Mouse (Mus musculus): ENCODE measurements around the gene Scgb1c1. TPM values are rescaled to one million over a fixed set of nuclear protein-coding genes. Genes with fewer than 3 reads are reported as not detected.

Gene Scgb1c1
- not detected in 2 replicates for polyA plus RNA-seq (2012; rRNA removed)

GRCm38 (mm10) chr7:140844905-140845665, at the start of gene Scgb1c1:
Gene Scgb1c1, plus strand, starts transcription at chr7:140845547.

GRCm38 (mm10) chr7:140821653-140822329, 23.6 kb upstream of the Scgb1c1 start, which contains the start of gene Zfp941:
Gene Zfp941, minus strand, starts transcription at chr7:140822178.

DNA sequence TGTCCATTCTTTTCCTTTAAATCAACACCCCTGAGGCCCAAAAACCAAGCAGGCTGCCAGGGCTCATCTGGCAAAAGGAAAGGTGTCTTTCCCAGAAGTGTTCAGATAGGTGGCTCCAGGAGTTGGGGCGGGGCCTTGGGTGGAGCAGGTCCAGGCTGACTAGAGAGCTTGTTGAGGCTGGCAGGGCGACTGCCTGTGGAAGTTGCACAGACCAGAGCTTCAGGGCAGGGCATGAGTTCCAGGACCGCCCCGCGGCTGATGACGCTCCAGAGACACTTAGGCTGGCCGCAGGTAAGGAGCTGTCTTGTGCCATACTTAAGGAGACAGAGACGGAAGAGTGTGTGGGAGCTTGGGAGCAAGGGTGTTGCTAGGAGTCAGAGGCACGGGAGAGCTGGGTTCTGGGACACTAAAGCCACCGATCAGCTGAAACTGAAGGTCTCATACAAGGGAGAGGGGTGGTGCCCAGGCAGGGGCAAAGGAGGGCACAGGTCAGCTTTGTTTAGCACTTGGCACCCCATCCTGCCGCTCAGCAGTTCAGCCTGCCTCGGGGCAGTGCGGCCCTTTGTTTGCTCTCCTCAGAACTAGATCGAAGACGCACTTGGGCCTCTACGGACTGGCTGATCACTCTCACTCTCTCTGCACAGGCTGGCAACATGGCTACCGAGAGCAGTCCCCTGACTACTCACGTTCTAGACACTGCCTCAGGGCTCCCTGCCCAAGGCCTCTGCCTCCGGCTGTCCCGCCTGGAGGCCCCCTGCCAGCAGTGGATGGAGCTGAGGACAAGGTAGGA, 10.2 kb upstream of the Scgb1c1 start, which contains the start of gene Urah:
TSS of gene Urah (plus strand) at position 51 of the 790 bp plus-strand sequence.

DNA sequence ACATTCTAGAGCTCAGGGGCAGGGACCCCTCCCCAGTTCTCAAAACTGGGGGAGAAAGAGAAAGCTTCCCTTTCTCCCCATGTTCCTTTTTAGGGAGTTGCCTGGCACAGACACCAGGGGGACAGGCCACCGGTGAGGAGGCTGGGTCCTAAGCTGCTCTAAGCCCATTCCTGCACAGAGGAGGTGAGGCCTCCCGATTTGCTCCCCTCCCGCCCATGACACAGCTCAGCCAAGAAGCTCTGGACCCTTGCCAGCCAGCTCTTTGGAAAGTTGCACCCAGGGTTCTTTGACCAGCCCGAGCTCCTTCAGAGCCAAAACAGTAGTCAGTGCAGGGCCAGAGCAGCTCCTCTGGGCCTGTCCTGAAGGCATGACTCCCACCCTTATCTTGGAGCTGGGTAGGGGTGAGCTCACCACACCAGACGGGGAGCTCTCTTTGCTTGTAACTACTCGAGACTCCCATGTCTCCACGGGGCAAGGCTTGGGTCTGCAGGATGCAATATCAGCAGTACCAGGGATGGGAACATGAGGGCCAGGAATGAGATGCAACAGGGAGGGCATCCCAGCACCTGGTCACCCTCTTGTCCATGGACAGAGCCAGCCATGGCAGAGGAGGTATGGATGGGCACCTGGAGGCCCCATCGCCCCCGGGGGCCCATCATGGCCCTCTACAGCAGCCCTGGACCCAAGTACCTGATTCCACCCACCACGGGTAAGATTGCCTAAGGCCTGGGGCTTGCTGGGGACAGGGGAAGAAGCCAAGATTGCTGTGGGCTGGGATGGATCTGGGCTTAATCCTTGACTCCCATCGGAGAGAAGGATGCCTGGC, 2.6 kb downstream of the Scgb1c1 start, which contains the start of gene Odf3:
TSS of gene Odf3 (plus strand) at position 51 of the 826 bp plus-strand sequence.

GRCm38 (mm10) chr7:140855860-140856784, 10.8 kb downstream of the Scgb1c1 start, which contains the start of gene Gm45785:
Gene Gm45785, minus strand, starts transcription at chr7:140856331.

DNA sequence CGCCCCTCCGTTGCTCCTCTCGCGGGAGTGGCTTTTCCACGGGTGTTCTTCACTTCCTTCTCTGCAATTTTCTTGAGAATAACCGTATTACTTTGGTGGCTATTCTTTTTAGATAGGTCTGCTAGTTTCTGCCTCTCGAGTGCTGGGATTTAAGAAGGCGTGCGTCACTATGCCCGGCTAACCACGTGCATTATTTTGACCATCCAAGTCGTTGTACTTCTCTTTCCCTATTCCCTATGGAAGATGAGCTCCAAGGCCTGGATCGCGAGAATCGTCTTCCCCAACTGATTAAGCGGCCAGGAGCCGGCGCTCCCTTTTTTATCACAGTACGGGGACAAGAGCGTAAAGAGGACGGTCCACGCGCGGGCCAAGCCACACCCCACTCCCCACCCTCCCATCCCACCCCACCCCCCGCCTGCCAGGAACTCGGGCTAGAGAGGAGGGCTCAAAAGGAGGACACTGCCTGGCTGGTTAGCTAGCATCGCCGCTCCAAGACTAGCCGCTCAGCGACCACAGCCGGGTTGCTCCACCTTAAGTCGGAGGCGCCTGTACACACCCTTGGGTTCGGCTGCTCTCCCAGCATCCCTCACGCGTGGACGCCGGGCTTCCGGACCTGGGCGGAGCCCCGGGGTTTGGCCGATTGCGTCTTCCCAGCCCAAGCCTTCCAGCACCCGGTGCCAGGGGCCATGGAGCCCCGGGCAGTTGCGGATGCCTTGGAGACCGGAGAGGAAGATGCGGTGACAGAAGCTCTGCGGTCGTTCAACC, 11.6 kb downstream of the Scgb1c1 start, which contains the start of gene Ric8a:
TSS of gene Ric8a (plus strand) at position 173 of the 765 bp plus-strand sequence.

DNA sequence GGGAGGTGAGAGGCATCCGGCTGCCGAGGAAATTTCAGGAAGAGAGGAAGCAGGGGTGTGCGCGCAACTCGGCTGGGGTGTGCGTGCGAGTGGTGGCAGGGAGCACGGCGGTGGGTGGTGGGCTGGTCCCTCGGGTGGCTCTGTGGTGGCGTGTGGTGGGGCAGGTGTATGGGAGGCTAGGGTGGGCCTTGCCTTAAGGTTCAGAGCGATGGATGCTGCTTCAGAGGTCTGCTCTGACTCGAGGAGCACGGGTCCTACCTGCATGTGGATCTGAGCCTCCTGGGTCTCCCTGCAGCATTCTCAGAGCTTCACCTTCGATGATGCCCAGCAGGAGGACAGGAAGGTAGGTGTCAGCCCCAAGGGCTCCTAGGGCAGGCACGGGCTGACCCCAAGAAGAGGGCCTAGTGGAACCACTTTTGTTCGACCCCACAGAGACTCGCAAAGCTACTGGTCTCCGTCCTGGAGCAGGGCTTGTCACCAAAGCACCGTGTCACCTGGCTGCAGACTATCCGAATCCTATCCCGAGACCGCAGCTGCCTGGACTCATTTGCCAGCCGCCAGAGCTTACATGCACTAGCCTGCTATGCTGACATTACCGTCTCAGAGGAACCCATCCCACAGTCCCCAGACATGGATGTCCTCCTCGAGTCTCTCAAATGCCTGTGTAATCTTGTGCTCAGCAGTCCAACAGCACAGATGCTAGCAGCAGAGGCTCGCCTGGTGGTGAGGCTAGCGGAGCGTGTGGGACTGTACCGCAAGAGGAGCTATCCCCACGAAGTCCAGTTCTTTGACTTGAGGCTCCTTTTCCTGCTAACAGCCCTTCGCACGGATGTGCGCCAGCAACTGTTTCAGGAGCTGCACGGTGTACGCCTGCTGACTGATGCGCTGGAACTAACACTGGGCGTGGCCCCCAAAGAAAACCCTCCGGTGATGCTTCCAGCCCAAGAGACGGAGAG, 12.5 kb downstream of the Scgb1c1 start, which contains the start of gene Bet1l:
TSS of gene Bet1l (minus strand) at position 28 of the 956 bp plus-strand sequence.

GRCm38 (mm10) chr7:140881696-140882468, 36.5 kb downstream of the Scgb1c1 start, which contains the start of the genes Psmd13 and Sirt3:
Gene Psmd13, plus strand, starts transcription at chr7:140881968.
Gene Sirt3, minus strand, starts transcription at chr7:140882309.

Other genes starting within 250 kb of the Scgb1c1 start
- gene Olfr46, start 244.3 kb upstream of the Scgb1c1 start, polyA plus RNA-seq (2012; rRNA removed): not detected in 2 replicates
- not detected in 2 replicates for gene Olfr61, start 216.6 kb upstream of the Scgb1c1 start, polyA plus RNA-seq (2012; rRNA removed)
- not detected in 2 replicates for gene Olfr53, start 199.1 kb upstream of the Scgb1c1 start, polyA plus RNA-seq (2012; rRNA removed)
- gene Olfr539, start 185.6 kb upstream of the Scgb1c1 start, polyA plus RNA-seq (2012; rRNA removed): 0.01 and 0.04 TPM in 2 replicates
- not detected in 2 replicates for gene Olfr45, start 163.6 kb upstream of the Scgb1c1 start, polyA plus RNA-seq (2012; rRNA removed)
- not detected in 2 replicates for gene Olfr541, start 148.3 kb upstream of the Scgb1c1 start, polyA plus RNA-seq (2012; rRNA removed)
- not detected in 2 replicates for gene Cyp2e1, start 81.8 kb upstream of the Scgb1c1 start, polyA plus RNA-seq (2012; rRNA removed)
- 0.21 and 0.36 TPM in 2 replicates for gene Syce1, start 57.7 kb upstream of the Scgb1c1 start, polyA plus RNA-seq (2012; rRNA removed)
- 9.1 and 11.1 TPM in 2 replicates for gene Zfp941, start 23.4 kb upstream of the Scgb1c1 start, polyA plus RNA-seq (2012; rRNA removed)
- 0.07 and 0.84 TPM in 2 replicates for gene Urah, start 10.5 kb upstream of the Scgb1c1 start, polyA plus RNA-seq (2012; rRNA removed)
- 0.05 TPM in 2 replicates for gene Odf3, start 2.3 kb downstream of the Scgb1c1 start, polyA plus RNA-seq (2012; rRNA removed)
- gene Gm45785, start 10.8 kb downstream of the Scgb1c1 start, polyA plus RNA-seq (2012; rRNA removed): 0.13 and 0.15 TPM in 2 replicates
- 88.7 and 90.0 TPM in 2 replicates for gene Ric8a, start 11.4 kb downstream of the Scgb1c1 start, polyA plus RNA-seq (2012; rRNA removed)
- gene Bet1l, start 12.0 kb downstream of the Scgb1c1 start, polyA plus RNA-seq (2012; rRNA removed): 29.4 and 35.4 TPM in 2 replicates
- 150 and 161 TPM in 2 replicates for gene Psmd13, start 36.4 kb downstream of the Scgb1c1 start, polyA plus RNA-seq (2012; rRNA removed)
- gene Sirt3, start 36.8 kb downstream of the Scgb1c1 start, polyA plus RNA-seq (2012; rRNA removed): 38.9 and 39.2 TPM in 2 replicates
- gene Cox8b, start 54.9 kb downstream of the Scgb1c1 start, polyA plus RNA-seq (2012; rRNA removed): 2.2 TPM in 1 of 2 replicates, not detected in the other
- 0.13 and 0.16 TPM in 2 replicates for gene Nlrp6, start 75.4 kb downstream of the Scgb1c1 start, polyA plus RNA-seq (2012; rRNA removed)
- gene Pgghg, start 95.8 kb downstream of the Scgb1c1 start, polyA plus RNA-seq (2012; rRNA removed): 15.1 and 20.9 TPM in 2 replicates
- gene Ifitm5, start 104.7 kb downstream of the Scgb1c1 start, polyA plus RNA-seq (2012; rRNA removed): 4.6 and 9.5 TPM in 2 replicates
- not detected in 2 replicates for gene Gm45717, start 110.4 kb downstream of the Scgb1c1 start, polyA plus RNA-seq (2012; rRNA removed)
- 179 and 335 TPM in 2 replicates for gene Ifitm2, start 110.4 kb downstream of the Scgb1c1 start, polyA plus RNA-seq (2012; rRNA removed)
- gene Ifitm1, start 121.7 kb downstream of the Scgb1c1 start, polyA plus RNA-seq (2012; rRNA removed): 32.8 and 55.0 TPM in 2 replicates
- 31.0 and 57.6 TPM in 2 replicates for gene Ifitm3, start 165.2 kb downstream of the Scgb1c1 start, polyA plus RNA-seq (2012; rRNA removed)
- 0.86 and 1.2 TPM in 2 replicates for gene Ifitm6, start 172.4 kb downstream of the Scgb1c1 start, polyA plus RNA-seq (2012; rRNA removed)
- gene Gm17387, start 183.6 kb downstream of the Scgb1c1 start, polyA plus RNA-seq (2012; rRNA removed): not detected in 2 replicates
- 154 and 158 TPM in 2 replicates for gene B4galnt4, start 215.6 kb downstream of the Scgb1c1 start, polyA plus RNA-seq (2012; rRNA removed)
- gene Pkp3, start 232.7 kb downstream of the Scgb1c1 start, polyA plus RNA-seq (2012; rRNA removed): 0.28 and 4.0 TPM in 2 replicates